Mouse (Mus musculus): ENCODE measurements around the gene Thy1.

DNA sequence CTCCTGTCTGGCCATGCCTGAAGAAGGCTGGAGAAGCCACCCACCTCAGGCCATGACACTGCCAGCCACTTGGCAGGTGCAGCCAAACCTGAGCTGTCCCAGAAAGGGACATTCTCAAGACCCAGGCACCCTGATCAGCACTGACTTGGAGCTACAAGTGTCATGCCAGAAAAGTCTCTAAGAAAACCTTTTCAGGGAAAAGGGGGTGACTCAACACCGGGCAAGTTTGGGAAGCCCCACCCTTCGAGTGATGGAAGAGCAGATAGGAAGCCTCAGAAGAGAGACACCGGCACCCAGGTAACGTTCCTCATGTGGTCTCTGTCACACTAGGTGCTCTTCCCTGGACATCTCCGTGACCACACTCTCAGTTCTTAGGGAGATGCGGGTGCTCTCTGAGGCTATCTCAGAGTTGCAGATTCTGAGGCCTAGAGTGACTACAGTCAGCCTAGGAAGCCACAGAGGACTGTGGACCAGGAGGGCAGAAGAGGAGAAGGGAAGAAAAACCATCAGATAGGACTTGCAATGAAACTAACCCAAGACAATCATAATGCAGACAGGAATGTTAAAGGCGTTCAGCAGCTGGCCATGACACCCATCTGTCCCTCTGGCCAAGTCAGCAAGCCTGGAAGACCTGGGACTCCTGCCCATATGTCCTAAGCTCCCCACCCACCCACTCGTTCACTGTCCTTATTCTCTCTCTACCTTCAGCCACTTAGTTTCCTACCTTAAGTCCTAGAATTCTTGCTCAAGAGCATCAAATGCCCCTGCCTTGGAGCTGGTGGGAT, 6.4 kb downstream of the Thy1 start:
- TF ChIP-seq CTCF (IDR thresholded peaks at IDR 0.05; ENCODE audit: low read depth, low read length) (no peak), POLR2A (IDR thresholded peaks at IDR 0.05; ENCODE audit: borderline replicate concordance, low read depth, low read length) (no peak)

All from bone marrow macrophage, adult 2 months (primary cell).